Mouse (Mus musculus): Measurements from ENCODE around the gene Stkld1.

The Stkld1 gene

GRCm38 (mm10) chr2:26963923-26964723, 30.3 kb downstream of the Stkld1 start, which contains the start of gene Rexo4:
Rexo4 (minus strand) TSS chr2:26964386.
- peak; percentile 94 to 96 for DNase-seq

- no peak for DNase-seq
Measured at GRCm38 (mm10) chr2:26964724-26965370, 31.0 kb downstream of the Stkld1 start.

GRCm38 (mm10) chr2:26967262-26967661, 33.4 kb downstream of the Stkld1 start:
- DNase-seq: no peak

- no peak for DNase-seq
Measured at GRCm38 (mm10) chr2:26973116-26973515, 39.3 kb downstream of the Stkld1 start, which contains the start of gene Adamts13. Adamts13 (plus strand) TSS chr2:26973416.

DNA sequence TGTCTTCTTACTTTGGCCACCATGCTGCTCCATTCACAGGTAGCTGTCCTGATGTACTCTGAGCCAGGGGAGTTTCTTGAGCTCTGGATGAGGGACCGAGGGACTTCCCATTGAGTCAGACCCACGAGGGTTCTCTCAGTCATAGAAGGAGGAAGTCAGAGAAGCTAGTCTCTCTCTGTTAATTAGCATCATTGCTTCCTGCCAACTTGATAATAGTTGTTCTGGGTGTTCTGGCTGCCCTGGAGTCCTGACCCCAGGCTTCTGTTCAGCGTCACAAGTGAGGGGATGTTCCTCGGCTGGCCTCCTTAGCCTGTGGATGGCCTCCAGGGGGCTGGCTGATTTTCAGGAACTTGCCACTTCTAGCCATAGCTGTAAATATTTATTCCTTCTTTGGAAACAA, 40.1 kb downstream of the Stkld1 start:
- DNase-seq: no peak

DNA sequence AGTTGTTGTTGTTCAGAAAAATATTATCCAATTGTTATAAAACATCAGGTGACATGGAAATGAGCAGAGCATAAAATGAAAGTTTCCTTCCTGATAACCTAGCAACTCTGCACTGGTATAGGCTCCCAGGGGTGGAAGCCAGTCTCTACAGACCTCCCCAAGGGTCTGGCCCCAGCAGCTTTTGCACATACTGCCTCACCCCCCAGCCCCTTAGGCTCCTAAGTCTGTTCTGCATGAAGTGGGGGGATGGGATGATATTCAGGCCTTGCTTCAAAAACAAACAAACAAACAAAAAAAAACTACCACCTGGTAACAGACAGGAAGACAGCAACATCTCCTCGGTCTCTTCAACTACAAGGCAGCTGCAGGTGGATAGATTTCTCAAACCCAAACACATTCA, 46.5 kb downstream of the Stkld1 start:
- no peak for DNase-seq

- no peak for DNase-seq
Measured at GRCm38 (mm10) chr2:26984179-26984578, 50.3 kb downstream of the Stkld1 start.

GRCm38 (mm10) chr2:26984640-26985039, 50.8 kb downstream of the Stkld1 start:
- DNase-seq: no peak

GRCm38 (mm10) chr2:26993936-26994335, 60.1 kb downstream of the Stkld1 start:
- DNase-seq: no peak

DNA sequence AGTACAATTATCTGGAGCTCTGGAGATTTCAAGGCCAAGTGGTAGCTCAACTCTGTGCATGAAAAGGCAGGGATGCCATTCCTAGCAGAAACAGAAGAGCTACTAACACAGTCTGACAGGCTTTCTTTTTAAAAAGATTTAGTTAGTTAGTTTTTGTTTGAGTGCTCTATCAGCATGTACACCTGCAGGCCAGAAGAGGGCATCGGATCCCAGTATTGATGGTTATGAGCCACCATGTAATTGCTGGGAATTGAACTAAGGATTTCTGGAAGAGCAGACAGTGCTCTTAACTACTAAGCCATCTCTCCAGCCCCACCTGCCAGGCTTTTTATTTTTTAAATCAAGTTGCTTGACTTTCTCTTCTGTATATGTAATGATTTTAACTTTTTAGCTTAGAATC, 63.7 kb downstream of the Stkld1 start:
- no peak for DNase-seq

GRCm38 (mm10) chr2:26997993-26998392, 64.1 kb downstream of the Stkld1 start:
- no peak for DNase-seq
